Mouse (Mus musculus) liver, adult 2 months (tissue): ENCODE measurements at regions not wholly inside any gene's neighbourhood (a gene's known extent, or its start where the extent isn't known, plus 50 kb on each side); places are given as distances from the start of the nearest gene placed in this dataset.

Source experiments
- CTCF ChIP-seq: fragments of 200-500 bp; IDR thresholded peaks from 2 replicates; pipeline ENCODE4 v1.5.1; 2011; ENCODE audit warnings: low read depth, low read length, control low read depth
- POLR2A ChIP-seq: fragments of 200-500 bp; IDR thresholded peaks from 2 replicates; pipeline ENCODE4 v1.6.1; 2011; ENCODE audit warnings: low read length, control low read depth; ENCODE audit not compliant: insufficient read depth; ENCODE audit errors: extremely low read depth

DNA sequence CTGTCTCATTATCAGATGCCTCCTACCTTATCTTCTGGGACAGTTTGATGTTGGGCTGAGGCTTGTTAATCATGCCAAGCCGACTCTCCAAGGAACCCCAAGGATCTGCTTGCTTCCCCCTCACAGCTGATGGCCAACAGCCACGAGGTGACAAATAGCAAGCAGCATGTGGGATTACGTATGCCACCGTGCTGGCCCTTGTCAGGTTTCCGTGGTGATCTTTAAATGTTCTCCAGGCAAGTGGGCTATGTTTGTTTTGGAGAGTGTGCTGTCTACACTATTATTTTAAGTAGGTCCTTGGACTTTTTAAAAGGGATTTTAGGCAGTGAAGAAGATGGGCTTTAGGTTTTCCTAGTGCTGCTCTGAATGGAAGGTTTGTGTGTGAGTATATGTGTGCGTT lies 149.8 kb downstream of the Mterf1b start:
- no peak for TF ChIP-seq CTCF
- no peak for TF ChIP-seq POLR2A
